Mouse (Mus musculus): ENCODE measurements at regions not wholly inside any gene's neighbourhood (a gene's known extent, or its start where the extent isn't known, plus 50 kb on each side); places are given as distances from the start of the nearest gene placed in this dataset.
A peak's percentile ranks its signal among the peaks of the same experiment; 100 is the strongest.

DNA sequence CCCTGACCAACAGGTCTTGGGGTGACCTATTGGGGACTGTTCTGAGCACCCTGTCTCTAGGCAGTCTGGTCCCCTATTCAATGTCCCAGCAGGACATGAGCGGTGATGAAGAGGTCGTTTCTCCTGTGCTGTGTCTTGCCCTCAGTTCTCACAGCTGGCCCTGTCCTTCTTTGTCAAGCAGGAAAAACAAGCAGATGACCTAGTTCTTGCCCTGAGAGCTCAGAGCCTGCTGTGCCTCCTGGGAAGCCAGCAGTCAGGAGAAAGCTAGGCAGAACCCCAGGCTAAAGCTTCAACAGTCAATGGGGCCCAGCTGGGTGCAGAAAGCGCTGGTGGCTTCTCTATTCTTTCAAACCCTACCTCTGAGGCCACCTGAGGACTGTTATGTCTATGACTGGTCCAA lies 66.1 kb upstream of the Stx16 start:
- H3K36me3 ChIP-seq (ENCODE audit: control insufficient read depth, insufficient read depth, low read length) = no peaks in the 10 kb centered on the region
- WGBS = 63% methylated on average over 3 of the region's 3 CpGs
- no peak overlapping the region for H3K4me3 ChIP-seq (ENCODE audit: low read depth, low read length)
- no peaks in the 10 kb centered on the region for H3K27me3 ChIP-seq (replicated peaks; ENCODE audit: control insufficient read depth, insufficient read depth, low read length)
- H3K27ac ChIP-seq (ENCODE audit: low read depth, low read length) = no peak overlapping the region
- peaks cover 12% of the 10 kb centered on the region for H3K4me1 ChIP-seq (ENCODE audit: control insufficient read depth, insufficient read depth, low read length)
- no peaks in the 10 kb centered on the region for H3K9me3 ChIP-seq (replicated peaks; ENCODE audit: control insufficient read depth, low read length)
- no peak overlapping the region for H3K4me2 ChIP-seq (ENCODE audit: low read length)
- ATAC-seq (no peak), DNase-seq (ENCODE audit: low spot score) (no peak)
- H3K9ac ChIP-seq (ENCODE audit: low read length) = no peak overlapping the region

DNA sequence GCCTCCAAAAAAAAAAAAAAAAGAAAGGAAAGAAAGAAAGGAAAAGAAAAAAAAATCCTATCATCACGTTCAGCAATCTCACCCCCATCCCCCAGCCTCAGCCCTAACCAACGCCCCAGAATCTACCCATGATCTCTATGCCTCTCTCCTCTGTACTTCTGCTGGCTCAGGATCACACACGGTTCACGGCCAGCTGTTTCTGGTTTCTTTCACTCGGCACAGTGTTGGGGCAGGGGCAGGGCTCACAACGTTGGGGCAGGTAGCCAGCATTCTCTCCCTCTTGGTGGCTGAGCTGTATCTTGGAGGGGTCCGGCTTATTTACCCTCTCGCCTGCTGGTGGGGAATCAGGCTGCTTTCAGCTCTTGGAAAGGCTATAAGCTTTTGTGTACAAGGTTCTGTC lies 64.7 kb upstream of the Stx16 start:
- 63% methylated on average over 8 of the region's 8 CpGs for WGBS
- Histone ChIP-seq H3K4me1 (ENCODE audit: control insufficient read depth, insufficient read depth, low read length) (peaks cover 12% of the 10 kb centered on the region), H3K27ac (ENCODE audit: low read depth, low read length) (no peak overlapping the region), H3K9ac (ENCODE audit: low read length) (no peak overlapping the region), H3K4me3 (ENCODE audit: low read depth, low read length) (no peak overlapping the region), H3K36me3 (ENCODE audit: control insufficient read depth, insufficient read depth, low read length) (no peaks in the 10 kb centered on the region), H3K27me3 (replicated peaks; ENCODE audit: control insufficient read depth, insufficient read depth, low read length) (no peaks in the 10 kb centered on the region), H3K9me3 (replicated peaks; ENCODE audit: control insufficient read depth, low read length) (no peaks in the 10 kb centered on the region), H3K4me2 (ENCODE audit: low read length) (no peak overlapping the region)
- DNase-seq (ENCODE audit: low spot score) (no peak), ATAC-seq (no peak)

DNA sequence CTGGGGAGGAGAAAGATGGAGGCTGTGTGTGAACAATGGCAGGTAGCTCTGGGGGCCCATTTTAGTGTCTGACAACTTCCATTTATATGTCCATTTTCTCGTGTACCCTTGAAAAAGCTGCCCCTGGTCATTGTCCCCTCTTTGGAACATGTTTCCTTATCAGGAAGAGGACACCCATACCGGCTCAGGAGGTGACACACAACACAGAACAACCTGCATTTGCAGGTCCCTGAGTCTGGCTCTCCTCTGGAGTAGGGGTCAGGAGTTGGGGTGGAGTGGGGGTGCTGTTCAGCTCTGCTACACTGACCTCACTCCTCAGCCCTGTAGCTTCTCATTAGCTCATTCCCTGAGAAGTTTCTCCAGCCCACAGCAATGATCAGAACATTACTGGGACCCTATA lies 61.7 kb upstream of the Stx16 start:
- 69% methylated on average over 2 of the region's 2 CpGs for WGBS
- H3K4me1 ChIP-seq (ENCODE audit: control insufficient read depth, insufficient read depth, low read length) = no peaks in the 10 kb centered on the region
- H3K9me3 ChIP-seq (replicated peaks; ENCODE audit: control insufficient read depth, low read length) = no peaks in the 10 kb centered on the region
- H3K4me2 ChIP-seq (ENCODE audit: low read length) = no peak overlapping the region
- no peak overlapping the region for H3K9ac ChIP-seq (ENCODE audit: low read length)
- no peak overlapping the region for H3K27ac ChIP-seq (ENCODE audit: low read depth, low read length)
- ATAC-seq (no peak), DNase-seq (ENCODE audit: low spot score) (no peak)
- no peaks in the 10 kb centered on the region for H3K27me3 ChIP-seq (replicated peaks; ENCODE audit: control insufficient read depth, insufficient read depth, low read length)
- H3K4me3 ChIP-seq (ENCODE audit: low read depth, low read length) = no peak overlapping the region
- no peaks in the 10 kb centered on the region for H3K36me3 ChIP-seq (ENCODE audit: control insufficient read depth, insufficient read depth, low read length)

DNA sequence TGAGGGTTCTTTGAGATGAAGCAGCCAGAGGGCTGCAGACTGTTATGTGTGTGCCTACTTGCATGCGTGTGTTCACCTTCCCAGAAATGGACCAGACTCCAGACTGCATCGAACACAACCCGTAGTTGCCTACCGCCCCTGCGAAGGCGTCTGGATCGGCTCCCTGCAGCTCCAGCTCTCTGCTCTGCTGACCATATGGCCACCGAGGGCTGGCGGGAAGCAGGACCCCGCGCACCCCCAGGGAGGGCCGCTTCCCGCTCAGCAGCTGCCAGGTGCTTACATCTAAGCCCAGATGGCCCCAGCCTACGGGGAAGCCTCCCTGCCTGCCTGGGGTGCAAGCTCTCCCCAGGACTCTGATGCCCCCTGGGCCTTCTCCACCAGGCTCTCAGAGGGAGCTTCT lies 60.8 kb upstream of the Stx16 start:
- H3K4me3 ChIP-seq (ENCODE audit: low read depth, low read length) = no peak overlapping the region
- no peak overlapping the region for H3K9ac ChIP-seq (ENCODE audit: low read length)
- H3K36me3 ChIP-seq (ENCODE audit: control insufficient read depth, insufficient read depth, low read length) = no peaks in the 10 kb centered on the region
- no peaks in the 10 kb centered on the region for H3K9me3 ChIP-seq (replicated peaks; ENCODE audit: control insufficient read depth, low read length)
- no peak for DNase-seq (ENCODE audit: low spot score)
- no peak overlapping the region for H3K27ac ChIP-seq (ENCODE audit: low read depth, low read length)
- WGBS = 70% methylated on average over 14 of the region's 14 CpGs
- H3K27me3 ChIP-seq (replicated peaks; ENCODE audit: control insufficient read depth, insufficient read depth, low read length) = no peaks in the 10 kb centered on the region
- H3K4me1 ChIP-seq (ENCODE audit: control insufficient read depth, insufficient read depth, low read length) = no peaks in the 10 kb centered on the region
- ATAC-seq = no peak
- H3K4me2 ChIP-seq (ENCODE audit: low read length) = no peak overlapping the region

DNA sequence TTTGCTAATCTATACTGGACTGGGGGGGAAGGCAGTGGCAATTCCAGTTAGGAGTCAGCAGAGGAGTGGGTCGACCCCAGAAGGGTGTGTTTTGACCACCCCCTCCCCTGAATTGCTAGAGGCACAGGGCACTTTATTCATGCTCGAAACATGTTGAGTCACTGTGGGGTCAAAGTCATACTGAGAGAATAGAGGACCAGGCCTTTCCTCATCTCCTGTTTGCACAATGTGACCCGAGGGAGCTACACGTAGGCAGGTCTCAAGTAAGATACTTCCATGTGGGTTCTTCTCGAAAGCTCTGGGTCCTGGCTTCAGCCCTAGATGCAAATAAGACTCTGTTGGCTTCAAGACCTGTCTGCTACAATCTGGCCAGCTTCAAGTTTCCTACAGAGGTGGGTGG lies 60.0 kb upstream of the Stx16 start:
- Histone ChIP-seq H3K4me1 (ENCODE audit: control insufficient read depth, insufficient read depth, low read length) (no peaks in the 10 kb centered on the region), H3K9me3 (replicated peaks; ENCODE audit: control insufficient read depth, low read length) (no peaks in the 10 kb centered on the region)
- WGBS = 87% methylated on average over 5 of the region's 5 CpGs

DNA sequence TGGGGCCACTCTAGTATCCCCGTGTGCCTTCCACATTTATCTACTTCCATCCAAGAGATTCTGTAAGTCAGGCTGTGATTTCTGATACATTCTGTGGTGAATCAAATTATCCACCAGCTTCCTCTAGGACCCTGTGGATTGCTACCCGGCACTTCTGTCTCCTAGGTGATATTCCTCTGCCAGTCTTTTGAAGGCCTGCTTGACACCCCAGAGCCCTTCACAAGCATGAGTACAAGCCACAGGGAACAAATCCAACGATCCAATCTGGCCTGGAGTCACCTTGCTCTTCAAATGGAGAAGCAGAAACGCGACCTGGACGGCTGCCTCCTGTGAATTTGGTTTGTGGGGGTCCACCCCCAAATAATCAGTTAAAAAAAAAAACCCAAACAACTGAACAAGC lies 59.1 kb upstream of the Stx16 start:
- Histone ChIP-seq H3K4me3 (ENCODE audit: low read depth, low read length) (no peak overlapping the region), H3K4me1 (ENCODE audit: control insufficient read depth, insufficient read depth, low read length) (no peaks in the 10 kb centered on the region), H3K9ac (ENCODE audit: low read length) (no peak overlapping the region), H3K27me3 (replicated peaks; ENCODE audit: control insufficient read depth, insufficient read depth, low read length) (no peaks in the 10 kb centered on the region), H3K9me3 (replicated peaks; ENCODE audit: control insufficient read depth, low read length) (no peaks in the 10 kb centered on the region), H3K4me2 (ENCODE audit: low read length) (no peak overlapping the region), H3K27ac (ENCODE audit: low read depth, low read length) (no peak overlapping the region), H3K36me3 (ENCODE audit: control insufficient read depth, insufficient read depth, low read length) (no peaks in the 10 kb centered on the region)
- DNase-seq (ENCODE audit: low spot score) (peak; percentile 19), ATAC-seq (no peak)
- WGBS = 62% methylated on average over 6 of the region's 6 CpGs

More for the DNA sequence above, 60.0 kb upstream of the Stx16 start:
- H3K9ac ChIP-seq (ENCODE audit: low read length) = no peak overlapping the region
- H3K36me3 ChIP-seq (ENCODE audit: control insufficient read depth, insufficient read depth, low read length) = no peaks in the 10 kb centered on the region
- no peaks in the 10 kb centered on the region for H3K27me3 ChIP-seq (replicated peaks; ENCODE audit: control insufficient read depth, insufficient read depth, low read length)
- DNase-seq (ENCODE audit: low spot score) (no peak), ATAC-seq (no peak)
- no peak overlapping the region for H3K4me2 ChIP-seq (ENCODE audit: low read length)
- no peak overlapping the region for H3K27ac ChIP-seq (ENCODE audit: low read depth, low read length)
- H3K4me3 ChIP-seq (ENCODE audit: low read depth, low read length) = no peak overlapping the region

DNA sequence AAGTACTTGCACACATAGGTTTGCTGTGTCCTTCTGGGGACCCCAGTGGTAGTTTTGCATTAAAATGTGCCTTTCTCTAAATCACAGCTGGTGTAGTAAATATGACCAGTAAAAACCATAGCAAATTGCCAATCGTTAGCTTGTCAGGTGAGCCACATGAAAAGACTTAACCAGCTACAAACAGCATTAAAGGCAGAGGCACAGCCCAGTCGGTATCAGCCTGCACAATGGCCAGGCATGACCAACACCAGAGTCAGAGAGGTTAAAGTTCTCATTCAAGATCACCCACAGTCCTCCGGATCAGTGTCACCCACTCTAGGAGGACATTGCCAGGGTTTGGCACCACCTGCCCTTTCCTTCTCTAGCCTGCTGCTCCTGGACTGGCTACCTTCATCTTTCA lies 58.5 kb upstream of the Stx16 start:
- Histone ChIP-seq H3K9me3 (replicated peaks; ENCODE audit: control insufficient read depth, low read length) (no peaks in the 10 kb centered on the region), H3K9ac (ENCODE audit: low read length) (no peak overlapping the region), H3K4me1 (ENCODE audit: control insufficient read depth, insufficient read depth, low read length) (no peaks in the 10 kb centered on the region), H3K27me3 (replicated peaks; ENCODE audit: control insufficient read depth, insufficient read depth, low read length) (no peaks in the 10 kb centered on the region), H3K4me2 (ENCODE audit: low read length) (no peak overlapping the region), H3K36me3 (ENCODE audit: control insufficient read depth, insufficient read depth, low read length) (no peaks in the 10 kb centered on the region), H3K4me3 (ENCODE audit: low read depth, low read length) (no peak overlapping the region), H3K27ac (ENCODE audit: low read depth, low read length) (no peak overlapping the region)
- no peak for ATAC-seq
- 64% methylated on average over 3 of the region's 3 CpGs for WGBS
- DNase-seq (ENCODE audit: low spot score) = no peak

DNA sequence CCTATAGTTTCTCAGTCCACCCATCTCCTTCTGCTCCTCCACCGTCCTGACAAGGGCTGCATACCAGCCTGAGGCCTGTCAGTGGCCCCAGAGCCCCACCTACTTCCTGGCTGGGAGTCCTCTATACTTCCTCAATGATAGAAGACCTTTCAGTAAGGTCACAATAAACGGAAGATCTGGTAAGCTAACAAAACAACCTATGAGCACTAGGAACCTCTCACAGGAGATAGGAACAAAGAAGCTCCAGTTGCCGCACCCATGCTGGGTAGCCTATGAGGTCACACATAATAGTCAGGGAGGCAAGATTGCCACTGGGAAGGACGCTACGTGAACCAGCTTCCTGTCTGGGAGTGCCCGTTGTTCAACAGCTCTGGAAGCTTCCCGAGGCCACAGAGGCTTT lies 58.1 kb upstream of the Stx16 start:
- H3K4me1 ChIP-seq (ENCODE audit: control insufficient read depth, insufficient read depth, low read length) = no peaks in the 10 kb centered on the region
- H3K27me3 ChIP-seq (replicated peaks; ENCODE audit: control insufficient read depth, insufficient read depth, low read length) = no peaks in the 10 kb centered on the region
- DNase-seq (ENCODE audit: low spot score) (no peak), ATAC-seq (no peak)
- H3K4me3 ChIP-seq (ENCODE audit: low read depth, low read length) = no peak overlapping the region
- H3K36me3 ChIP-seq (ENCODE audit: control insufficient read depth, insufficient read depth, low read length) = no peaks in the 10 kb centered on the region
- no peak overlapping the region for H3K4me2 ChIP-seq (ENCODE audit: low read length)
- no peak overlapping the region for H3K9ac ChIP-seq (ENCODE audit: low read length)
- H3K27ac ChIP-seq (ENCODE audit: low read depth, low read length) = no peak overlapping the region
- WGBS = 85% methylated on average over 7 of the region's 7 CpGs
- H3K9me3 ChIP-seq (replicated peaks; ENCODE audit: control insufficient read depth, low read length) = no peaks in the 10 kb centered on the region

DNA sequence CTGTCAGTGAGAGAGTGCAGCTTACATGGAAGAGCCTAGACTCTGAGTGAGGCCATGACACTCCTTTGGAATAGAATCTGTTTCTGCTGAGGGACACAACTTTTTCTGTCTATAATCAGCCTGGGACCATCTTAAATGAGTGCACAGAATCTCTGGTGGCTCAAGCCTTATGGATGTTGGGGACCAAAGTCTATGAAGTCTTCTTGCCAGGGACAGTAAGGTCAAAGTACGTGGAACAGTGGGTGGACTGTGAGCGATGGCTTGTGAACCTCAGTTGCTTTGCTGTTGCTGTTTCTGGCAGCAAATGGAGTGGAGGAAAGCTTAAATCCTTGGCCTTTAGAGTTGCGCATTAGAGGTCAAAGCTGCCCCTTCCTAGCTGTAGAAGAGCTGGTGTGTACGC lies 57.1 kb upstream of the Stx16 start:
- no peak overlapping the region for H3K4me2 ChIP-seq (ENCODE audit: low read length)
- H3K27me3 ChIP-seq (replicated peaks; ENCODE audit: control insufficient read depth, insufficient read depth, low read length) = no peaks in the 10 kb centered on the region
- no peak for ATAC-seq
- WGBS = 97% methylated on average over 4 of the region's 4 CpGs
- H3K9ac ChIP-seq (ENCODE audit: low read length) = no peak overlapping the region
- H3K4me1 ChIP-seq (ENCODE audit: control insufficient read depth, insufficient read depth, low read length) = no peaks in the 10 kb centered on the region
- no peaks in the 10 kb centered on the region for H3K9me3 ChIP-seq (replicated peaks; ENCODE audit: control insufficient read depth, low read length)
- H3K4me3 ChIP-seq (ENCODE audit: low read depth, low read length) = no peak overlapping the region
- H3K27ac ChIP-seq (ENCODE audit: low read depth, low read length) = no peak overlapping the region
- H3K36me3 ChIP-seq (ENCODE audit: control insufficient read depth, insufficient read depth, low read length) = no peaks in the 10 kb centered on the region
- no peak for DNase-seq (ENCODE audit: low spot score)

DNA sequence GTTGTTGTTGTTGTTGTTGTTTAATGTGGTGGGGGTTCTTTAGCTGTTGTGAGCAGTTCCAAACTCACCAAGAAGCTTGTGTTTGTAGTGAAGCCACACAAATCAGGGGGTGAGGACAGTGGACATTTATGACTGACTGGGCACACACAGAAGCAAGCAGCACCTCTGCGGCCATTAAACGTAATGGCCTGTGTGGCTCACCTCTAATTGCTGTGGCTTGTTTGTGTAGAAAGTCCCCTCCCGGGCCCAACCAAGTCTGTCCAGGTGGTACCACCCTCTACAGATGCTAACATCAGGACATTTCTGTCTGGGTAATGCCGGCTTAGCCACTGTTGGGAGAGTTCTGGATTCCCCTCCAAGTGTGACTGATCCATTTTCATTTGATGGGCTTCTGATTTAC lies 56.1 kb upstream of the Stx16 start:
- Histone ChIP-seq H3K9ac (ENCODE audit: low read length) (no peak overlapping the region), H3K9me3 (replicated peaks; ENCODE audit: control insufficient read depth, low read length) (no peaks in the 10 kb centered on the region), H3K27me3 (replicated peaks; ENCODE audit: control insufficient read depth, insufficient read depth, low read length) (no peaks in the 10 kb centered on the region), H3K4me2 (ENCODE audit: low read length) (no peak overlapping the region), H3K27ac (ENCODE audit: low read depth, low read length) (no peak overlapping the region), H3K4me3 (ENCODE audit: low read depth, low read length) (no peak overlapping the region), H3K36me3 (ENCODE audit: control insufficient read depth, insufficient read depth, low read length) (no peaks in the 10 kb centered on the region), H3K4me1 (ENCODE audit: control insufficient read depth, insufficient read depth, low read length) (no peaks in the 10 kb centered on the region)
- 85% methylated on average over 4 of the region's 4 CpGs for WGBS
- DNase-seq (ENCODE audit: low spot score) (no peak), ATAC-seq (no peak)

Data from forebrain, embryonic 14.5 days (tissue).